Mouse (Mus musculus) olfactory bulb, adult 2 months (tissue): ENCODE results near the gene Parp11.

Experiments
- CTCF ChIP-seq: fragments of 200-500 bp; IDR thresholded peaks from 2 replicates; pipeline ENCODE4 v1.5.1; 2012; ENCODE audit warnings: low read depth, mild to moderate bottlenecking, low read length, moderate library complexity; ENCODE audit not compliant: insufficient read depth
- POLR2A ChIP-seq: fragments of 200-500 bp; IDR thresholded peaks from 2 replicates; pipeline ENCODE4 v1.6.1; 2012; ENCODE audit warnings: mild to moderate bottlenecking, low read depth, low read length, moderate library complexity; ENCODE audit not compliant: insufficient read depth

- no peak for TF ChIP-seq CTCF
- no peak for TF ChIP-seq POLR2A
Measured at GRCm38 (mm10) chr6:127456769-127457168, 10.1 kb downstream of the Parp11 start.
